23 mouse cellular contexts compared by ENCODE assay signal in the genomic region with DNA sequence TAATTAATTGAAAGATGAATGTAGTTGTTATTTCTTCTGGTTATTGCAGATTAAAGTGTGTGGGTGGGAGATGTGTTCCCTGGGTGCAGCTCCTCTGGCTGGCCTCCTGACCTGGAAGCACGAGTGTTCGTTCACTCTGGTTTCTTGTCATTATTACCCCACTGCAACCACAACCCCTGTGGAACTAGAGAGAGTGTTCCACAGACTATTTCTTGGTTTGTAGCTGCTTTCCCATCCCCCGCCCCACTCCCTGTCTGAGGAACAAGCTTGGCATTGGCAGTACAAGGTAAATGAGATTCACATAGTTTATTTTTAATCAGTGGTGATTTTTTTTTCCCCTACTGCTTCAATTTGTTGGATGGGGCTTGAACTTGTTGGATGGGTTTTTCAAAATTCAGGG.
A peak's percentile ranks its signal among the peaks of the same experiment; 100 is the strongest.
DNase-seq lines count a peak whose midpoint lies in the region; ATAC-seq and TF ChIP-seq lines count a peak whose summit lies in the region.
"Had no signal": no experiment of that assay in that cellular context is flagged by ENCODE, and none has a peak within 500 bp of the region (broad histone marks: within the 10 kb centered on the region; RNA-seq: fewer than 3 reads in every experiment).

No protein-coding gene starts in this region.

- H3K4me2 ChIP-seq in midbrain, embryonic 13.5 days (replicated peaks), result no peak overlapping the region
- no peak overlapping the region for H3K4me2 ChIP-seq in midbrain, embryonic 15.5 days
- H3K4me2 ChIP-seq: embryonic facial prominence, embryonic 13.5 days; forebrain, embryonic 12.5 days; forebrain, embryonic 15.5 days; hindbrain, embryonic 12.5 days; hindbrain, embryonic 15.5 days had no signal

- peak; percentile 7 for DNase-seq in kidney, adult 2 months
- no peak for DNase-seq in kidney, adult 18-20 months
- DNase-seq in midbrain, embryonic 10.5 days (ENCODE audit: low spot score), result no peak
- no peak for DNase-seq in adrenal gland, adult 18-20 months (ENCODE audit: low spot score in 2 of 2)
- DNase-seq: adrenal gland, adult 8-10 months; adrenal gland, postnatal 25 days; cerebellum, adult 2 months; cerebellum, adult 9-11 months; cerebellum, postnatal 36 days; embryo, embryonic 11 days; gastrocnemius, postnatal 25 days; heart, adult 2 months had no signal

- ATAC-seq in midbrain, embryonic 13.5 days, result no peak
- ATAC-seq in midbrain, embryonic 15.5 days (replicated peaks), result 0 out of 2 replicates have a peak, but pooled peaks have one; percentile 42
- ATAC-seq: CD4-positive, CD25-positive, alpha-beta regulatory T cell, adult 4 months; forebrain, embryonic 15.5 days had no signal

- 76% methylated on average over 3 of the region's 3 CpGs for WGBS in kidney, adult 2 months
- WGBS in midbrain, embryonic 13.5 days, result 69% methylated on average over 3 of the region's 3 CpGs
- WGBS in midbrain, embryonic 10.5 days, result 92% methylated on average over 3 of the region's 3 CpGs
- 60% methylated on average over 3 of the region's 3 CpGs for WGBS in midbrain, embryonic 15.5 days

- no peak for TF ChIP-seq CTCF in kidney, adult 2 months (conservative IDR thresholded peaks at IDR 0.05; ENCODE audit: insufficient read depth, insufficient read length, low read depth, low read length)

- no peak for TF ChIP-seq POLR2A in kidney, adult 2 months (IDR thresholded peaks at IDR 0.05; ENCODE audit: low read depth, low read length)

- H3K36me3 ChIP-seq in kidney, adult 2 months (ENCODE audit: control insufficient read depth, insufficient read depth, low read length), result no peaks in the 10 kb centered on the region; the same call in 1 of the 2 replicates
- H3K36me3 ChIP-seq in midbrain, embryonic 13.5 days, result peaks cover 3% of the 10 kb centered on the region; the same call in 1 of the 2 replicates
- H3K36me3 ChIP-seq in midbrain, embryonic 10.5 days, result peaks cover 7% of the 10 kb centered on the region
- H3K36me3 ChIP-seq in midbrain, embryonic 15.5 days (replicated peaks), result no peaks in the 10 kb centered on the region
- H3K36me3 ChIP-seq: forebrain, embryonic 12.5 days; forebrain, embryonic 15.5 days; hindbrain, embryonic 15.5 days had no signal

- H3K9me3 ChIP-seq in midbrain, embryonic 13.5 days, result no peaks in the 10 kb centered on the region
- no peaks in the 10 kb centered on the region for H3K9me3 ChIP-seq in midbrain, embryonic 10.5 days (replicated peaks)
- H3K9me3 ChIP-seq in midbrain, embryonic 15.5 days, result no peaks in the 10 kb centered on the region
- H3K9me3 ChIP-seq: embryonic facial prominence, embryonic 10.5 days; embryonic facial prominence, embryonic 13.5 days; forebrain, embryonic 12.5 days; forebrain, embryonic 15.5 days; heart, embryonic 10.5 days; hindbrain, embryonic 12.5 days; hindbrain, embryonic 15.5 days had no signal

- H3K4me1 ChIP-seq in kidney, adult 2 months (ENCODE audit: control insufficient read depth, insufficient read depth, low read length), result no peaks in the 10 kb centered on the region
- H3K4me1 ChIP-seq in midbrain, embryonic 13.5 days (replicated peaks), result peaks cover 8% of the 10 kb centered on the region
- H3K4me1 ChIP-seq in midbrain, embryonic 10.5 days, result no peaks in the 10 kb centered on the region
- peaks cover 10% of the 10 kb centered on the region for H3K4me1 ChIP-seq in midbrain, embryonic 15.5 days
- H3K4me1 ChIP-seq: embryonic facial prominence, embryonic 10.5 days; embryonic facial prominence, embryonic 13.5 days; heart, embryonic 10.5 days had no signal

- no peak overlapping the region for H3K4me3 ChIP-seq in kidney, adult 2 months (ENCODE audit: insufficient read depth, low read depth, low read length)
- no peak overlapping the region for H3K4me3 ChIP-seq in midbrain, embryonic 13.5 days (replicated peaks)
- H3K4me3 ChIP-seq in midbrain, embryonic 10.5 days, result no peak overlapping the region
- no peak overlapping the region for H3K4me3 ChIP-seq in midbrain, embryonic 15.5 days
- H3K4me3 ChIP-seq: embryonic facial prominence, embryonic 10.5 days; embryonic facial prominence, embryonic 13.5 days; erythroblast, embryonic 14.5 days; forebrain, embryonic 12.5 days; forebrain, embryonic 15.5 days; heart, adult 2 months; heart, embryonic 10.5 days; hindbrain, embryonic 12.5 days; hindbrain, embryonic 15.5 days had no signal

- no peak overlapping the region for H3K27ac ChIP-seq in kidney, adult 2 months (ENCODE audit: insufficient read depth, low read depth, low read length)
- 0 out of 2 replicates have a peak overlapping the region, but pooled peaks have one; percentile 30 for H3K27ac ChIP-seq in midbrain, embryonic 13.5 days
- no peak overlapping the region for H3K27ac ChIP-seq in midbrain, embryonic 10.5 days (replicated peaks)
- 0 out of 2 replicates have a peak overlapping the region, but pooled peaks have one; percentile 48 for H3K27ac ChIP-seq in midbrain, embryonic 15.5 days
- H3K27ac ChIP-seq: embryonic facial prominence, embryonic 10.5 days; embryonic facial prominence, embryonic 13.5 days; forebrain, embryonic 12.5 days; forebrain, embryonic 15.5 days; heart, adult 2 months; heart, embryonic 10.5 days; hindbrain, embryonic 12.5 days; hindbrain, embryonic 15.5 days had no signal

- no peak overlapping the region for H3K9ac ChIP-seq in midbrain, embryonic 13.5 days (replicated peaks)
- H3K9ac ChIP-seq in midbrain, embryonic 15.5 days, result no peak overlapping the region
- H3K9ac ChIP-seq: embryonic facial prominence, embryonic 13.5 days; forebrain, embryonic 12.5 days; forebrain, embryonic 15.5 days; hindbrain, embryonic 12.5 days; hindbrain, embryonic 15.5 days had no signal

- no peaks in the 10 kb centered on the region for H3K27me3 ChIP-seq in kidney, adult 2 months (replicated peaks; ENCODE audit: control insufficient read depth, insufficient read depth, low read length)
- H3K27me3 ChIP-seq in midbrain, embryonic 13.5 days, result no peaks in the 10 kb centered on the region
- H3K27me3 ChIP-seq in midbrain, embryonic 10.5 days (ENCODE audit: low read depth, poor library complexity, severe bottlenecking), result no peaks in the 10 kb centered on the region
- no peaks in the 10 kb centered on the region for H3K27me3 ChIP-seq in midbrain, embryonic 15.5 days (replicated peaks)
- H3K27me3 ChIP-seq: embryonic facial prominence, embryonic 13.5 days; forebrain, embryonic 12.5 days; forebrain, embryonic 15.5 days; hindbrain, embryonic 12.5 days; hindbrain, embryonic 15.5 days had no signal

Comparison
In these comparisons a context has a peak if more than half of its experiments do, and no peak if none do; other contexts are left out.
1. H3K27ac ChIP-seq: peak in midbrain, embryonic 13.5 days (single experiment) and midbrain, embryonic 15.5 days (single experiment); none in kidney, adult 2 months (single experiment) and midbrain, embryonic 10.5 days (single experiment).